Mouse (Mus musculus) bone marrow, adult 2 months (tissue): Measurements from ENCODE around the gene Kpna3.

ENCODE experiments used
- CTCF ChIP-seq: fragments of 200-500 bp; IDR thresholded peaks from 2 replicates; pipeline ENCODE4 v1.5.1; 2011; ENCODE audit warnings: low read length, control low read depth; ENCODE audit not compliant: control insufficient read depth, insufficient read depth
- POLR2A ChIP-seq: fragments of 200-500 bp; IDR thresholded peaks from 2 replicates; pipeline ENCODE4 v1.6.1; 2011; ENCODE audit warnings: low read depth, mild to moderate bottlenecking, control low read depth, low read length, borderline replicate concordance; ENCODE audit not compliant: control insufficient read depth

- TF ChIP-seq POLR2A: no peak
- no peak for TF ChIP-seq CTCF
Measured at GRCm38 (mm10) chr14:61413686-61414085, 26.0 kb downstream of the Kpna3 start.
